Mouse (Mus musculus): Measurements from ENCODE around the gene Hist1h2bb. TPM values are rescaled to one million over a fixed set of nuclear protein-coding genes. Genes with fewer than 3 reads are reported as not detected.
"Not testable (repeated sequence)": the region's sequence is repeated elsewhere in the genome, so short reads cannot be mapped to it uniquely, and the experiment has no call there.

The Hist1h2bb gene
- polyA plus RNA-seq, 1 experiment from 2014 or later = 4.1 TPM

GRCm38 (mm10) chr13:23753314-23754078, 7.0 kb downstream of the Hist1h2bb start:
- no peak overlapping the region for H3K9ac ChIP-seq
- WGBS = 37% methylated on average over 4 of the region's 4 CpGs
- peak overlapping the region; percentile 39 for H3K4me3 ChIP-seq
- ATAC-seq (ENCODE audit: borderline replicate concordance, extremely low read depth, low FRiP score, low TSS enrichment) = no peak
- peak overlapping the region; percentile 87 for H3K27ac ChIP-seq
- peak overlapping the region; percentile 52 for H3K4me2 ChIP-seq
- no peaks in the 10 kb centered on the region for H3K27me3 ChIP-seq
- H3K36me3 ChIP-seq = no peaks in the 10 kb centered on the region
- H3K9me3 ChIP-seq = no peaks in the 10 kb centered on the region
- H3K4me1 ChIP-seq = peaks cover 20% of the 10 kb centered on the region

DNA sequence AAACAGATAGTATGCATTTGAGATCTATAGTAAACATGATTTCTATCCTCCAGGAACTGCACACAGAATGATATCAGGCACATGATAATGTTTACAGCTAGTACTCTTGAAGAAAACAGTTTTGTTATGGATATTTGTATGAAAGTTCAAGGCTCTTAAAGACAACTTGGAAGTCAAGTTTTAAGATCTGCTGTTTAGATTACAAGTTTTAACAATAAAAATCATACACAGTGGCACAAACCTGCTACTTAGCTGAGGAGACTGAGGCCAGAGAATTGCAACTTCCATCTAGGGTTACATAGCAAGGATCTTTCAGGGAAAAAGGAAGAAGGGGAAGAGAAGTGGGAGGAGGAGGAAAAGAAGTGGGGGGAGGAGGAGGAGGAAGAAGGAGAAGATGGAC, 8.5 kb downstream of the Hist1h2bb start:
- Histone ChIP-seq H3K9ac (no peak overlapping the region), H3K36me3 (no peaks in the 10 kb centered on the region), H3K4me1 (peaks cover 25% of the 10 kb centered on the region), H3K9me3 (no peaks in the 10 kb centered on the region), H3K27me3 (no peaks in the 10 kb centered on the region), H3K4me3 (no peak overlapping the region), H3K27ac (0 out of 2 replicates have a peak overlapping the region, but pooled peaks have one; percentile 1), H3K4me2 (no peak overlapping the region)
- no peak for ATAC-seq (ENCODE audit: borderline replicate concordance, extremely low read depth, low FRiP score, low TSS enrichment)

- peak within 1 kb of the TSS; percentile 66 for H3K4me2 ChIP-seq
- H3K9ac ChIP-seq = peak within 1 kb of the TSS; percentile 59
- peak within 1 kb of the TSS; percentile 42 for H3K4me3 ChIP-seq
- H3K27me3 ChIP-seq = no peaks in the 10 kb centered on the region
- peak; percentile 71; the same call in 1 of the 2 replicates for ATAC-seq (ENCODE audit: borderline replicate concordance, extremely low read depth, low FRiP score, low TSS enrichment)
- under 1% methylated on average over 19 of the region's 22 CpGs for WGBS
- no peaks in the 10 kb centered on the region for H3K36me3 ChIP-seq
- H3K4me1 ChIP-seq = peaks cover 29% of the 10 kb centered on the region
- no peaks in the 10 kb centered on the region for H3K9me3 ChIP-seq
- H3K27ac ChIP-seq = peak within 1 kb of the TSS; percentile 95
Observed at GRCm38 (mm10) chr13:23756790-23757189, 10.3 kb downstream of the Hist1h2bb start, which contains the start of gene Hist1h4b. TSS of gene Hist1h4b (plus strand) at chr13:23757013.

GRCm38 (mm10) chr13:23757211-23757773, 10.8 kb downstream of the Hist1h2bb start:
- H3K4me3 ChIP-seq = peak overlapping the region; percentile 42
- peak overlapping the region; percentile 95 for H3K27ac ChIP-seq
- H3K9ac ChIP-seq = peak overlapping the region; percentile 59
- under 1% methylated on average over 18 of the region's 23 CpGs for WGBS
- H3K4me2 ChIP-seq = peak overlapping the region; percentile 66
- H3K4me1 ChIP-seq = peaks cover 29% of the 10 kb centered on the region
- no peaks in the 10 kb centered on the region for H3K9me3 ChIP-seq
- no peaks in the 10 kb centered on the region for H3K36me3 ChIP-seq
- no peak for ATAC-seq (ENCODE audit: borderline replicate concordance, extremely low read depth, low FRiP score, low TSS enrichment)
- H3K27me3 ChIP-seq = no peaks in the 10 kb centered on the region

DNA sequence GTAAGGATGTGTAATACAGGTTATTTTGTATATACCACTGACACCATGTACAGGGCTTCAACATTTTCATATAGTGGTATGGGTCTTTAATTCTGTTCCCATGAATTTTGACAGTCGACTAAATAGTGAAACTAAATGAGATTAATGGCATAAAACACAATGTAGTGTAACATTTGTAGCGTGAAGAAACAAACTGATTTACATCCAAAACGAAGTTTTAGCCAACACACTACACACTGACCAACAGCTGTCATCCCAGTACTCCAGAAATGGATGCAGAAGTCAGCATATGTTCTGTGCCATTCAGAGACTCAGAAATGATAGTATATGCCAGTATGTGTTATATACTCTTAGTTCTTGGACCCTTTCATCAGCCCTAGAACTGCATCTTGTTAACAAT, 11.4 kb downstream of the Hist1h2bb start:
- H3K27me3 ChIP-seq = no peaks in the 10 kb centered on the region
- H3K4me2 ChIP-seq = peak overlapping the region; percentile 66
- peak overlapping the region; percentile 50 for H3K27ac ChIP-seq
- 44% methylated on average over 3 of the region's 3 CpGs for WGBS
- no peak overlapping the region for H3K9ac ChIP-seq
- H3K4me1 ChIP-seq = peaks cover 28% of the 10 kb centered on the region
- H3K4me3 ChIP-seq = no peak overlapping the region
- H3K36me3 ChIP-seq = no peaks in the 10 kb centered on the region
- ATAC-seq (ENCODE audit: borderline replicate concordance, extremely low read depth, low FRiP score, low TSS enrichment) = no peak
- no peaks in the 10 kb centered on the region for H3K9me3 ChIP-seq

- Histone ChIP-seq H3K27me3 (no peaks in the 10 kb centered on the region), H3K4me1 (peaks cover 26% of the 10 kb centered on the region), H3K36me3 (no peaks in the 10 kb centered on the region), H3K9ac (no peak overlapping the region; the same call in 1 of the 2 replicates), H3K4me3 (no peak overlapping the region), H3K9me3 (no peaks in the 10 kb centered on the region), H3K27ac (peak overlapping the region; percentile 97), H3K4me2 (no peak overlapping the region)
- WGBS = 78% methylated on average over 3 of the region's 3 CpGs
- no peak for ATAC-seq (ENCODE audit: borderline replicate concordance, extremely low read depth, low FRiP score, low TSS enrichment)
Observed at GRCm38 (mm10) chr13:23759251-23759771, 12.8 kb downstream of the Hist1h2bb start.

DNA sequence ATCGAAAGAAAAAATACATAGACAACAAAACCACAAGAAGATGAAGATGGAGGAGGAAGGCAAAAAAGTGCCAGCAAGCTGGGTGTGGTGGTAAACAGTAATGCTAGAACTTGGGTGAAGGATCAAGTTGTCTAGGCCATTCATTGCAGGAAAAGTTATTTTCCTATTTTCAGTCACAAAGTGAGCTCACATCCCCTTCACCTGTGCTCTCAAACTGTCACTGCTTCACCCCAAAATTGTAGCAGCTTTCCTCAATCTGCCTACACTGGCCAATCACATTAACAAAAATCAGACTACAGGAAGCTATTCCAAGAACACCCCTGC, 13.3 kb downstream of the Hist1h2bb start:
- Histone ChIP-seq H3K9ac (peak overlapping the region; percentile 41), H3K27ac (peak overlapping the region; percentile 97), H3K4me2 (peak overlapping the region; percentile 62), H3K36me3 (no peaks in the 10 kb centered on the region), H3K4me1 (peaks cover 31% of the 10 kb centered on the region), H3K4me3 (peak overlapping the region; percentile 44), H3K27me3 (no peaks in the 10 kb centered on the region), H3K9me3 (no peaks in the 10 kb centered on the region)
- 55% methylated on average over 1 of the region's 1 CpGs for WGBS
- no peak for ATAC-seq (ENCODE audit: borderline replicate concordance, extremely low read depth, low FRiP score, low TSS enrichment)

- no peak for ATAC-seq (ENCODE audit: borderline replicate concordance, extremely low read depth, low FRiP score, low TSS enrichment)
- Histone ChIP-seq H3K4me2 (peak overlapping the region; percentile 62), H3K4me1 (peaks cover 33% of the 10 kb centered on the region), H3K27me3 (no peaks in the 10 kb centered on the region), H3K36me3 (no peaks in the 10 kb centered on the region), H3K9me3 (no peaks in the 10 kb centered on the region), H3K27ac (peak overlapping the region; percentile 97), H3K4me3 (peak overlapping the region; percentile 44), H3K9ac (peak overlapping the region; percentile 41)
- WGBS = 1% methylated on average over 22 of the region's 27 CpGs
Observed at GRCm38 (mm10) chr13:23760240-23760971, 13.9 kb downstream of the Hist1h2bb start.

GRCm38 (mm10) chr13:23760972-23761864, 14.7 kb downstream of the Hist1h2bb start, which contains the start of gene Hist1h4a:
TSS of gene Hist1h4a (minus strand) at chr13:23761230.
- Histone ChIP-seq H3K27me3 (no peaks in the 10 kb centered on the region), H3K9ac (peak within 1 kb of the TSS; percentile 56), H3K4me2 (peak within 1 kb of the TSS; percentile 62), H3K4me1 (peaks cover 33% of the 10 kb centered on the region), H3K27ac (peak within 1 kb of the TSS; percentile 97), H3K36me3 (no peaks in the 10 kb centered on the region), H3K9me3 (no peaks in the 10 kb centered on the region), H3K4me3 (peak within 1 kb of the TSS; percentile 44)
- under 1% methylated on average over 67 of the region's 72 CpGs for WGBS
- ATAC-seq (ENCODE audit: borderline replicate concordance, extremely low read depth, low FRiP score, low TSS enrichment) = peak; percentile 76

DNA sequence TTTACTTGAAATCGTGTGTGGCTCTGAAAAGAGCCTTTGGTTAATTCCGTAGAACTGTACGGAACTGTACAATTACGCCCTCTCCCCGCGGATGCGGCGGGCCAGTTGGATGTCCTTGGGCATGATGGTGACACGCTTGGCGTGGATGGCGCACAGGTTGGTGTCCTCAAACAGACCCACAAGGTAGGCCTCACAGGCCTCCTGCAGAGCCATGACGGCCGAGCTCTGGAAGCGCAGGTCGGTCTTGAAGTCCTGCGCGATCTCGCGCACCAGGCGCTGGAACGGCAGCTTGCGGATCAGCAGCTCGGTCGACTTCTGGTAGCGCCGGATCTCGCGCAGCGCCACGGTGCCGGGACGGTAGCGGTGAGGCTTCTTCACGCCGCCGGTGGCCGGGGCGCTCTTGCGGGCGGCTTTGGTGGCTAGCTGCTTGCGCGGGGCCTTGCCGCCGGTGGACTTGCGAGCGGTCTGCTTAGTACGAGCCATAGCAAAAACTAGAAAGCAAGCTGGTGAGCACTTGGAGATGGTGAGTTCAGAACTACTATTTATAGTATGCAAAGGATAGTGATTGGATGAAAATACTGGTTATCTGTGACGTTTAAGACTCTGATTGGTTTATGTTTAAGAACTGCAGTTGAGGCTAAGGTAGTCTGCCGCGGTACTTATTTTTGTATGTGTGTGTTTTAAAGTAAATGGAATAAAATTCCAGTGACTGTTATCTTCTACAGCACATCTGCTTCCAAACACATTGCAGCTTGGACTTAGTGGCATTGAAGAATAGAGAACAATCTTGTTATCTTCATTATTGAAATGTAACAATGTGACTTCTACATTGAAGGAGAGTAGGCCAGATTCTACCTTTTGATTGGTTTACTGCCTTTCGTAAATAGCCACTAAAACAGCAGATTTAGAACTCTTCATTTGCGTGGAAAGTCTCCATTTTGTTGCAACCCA, 15.6 kb downstream of the Hist1h2bb start, which contains the start of gene Hist1h3a:
Gene Hist1h3a (minus strand): TSS at position 516 of the 951 bp plus-strand sequence.
- peak within 1 kb of the TSS; percentile 44 for H3K4me3 ChIP-seq
- peak within 1 kb of the TSS; percentile 62 for H3K4me2 ChIP-seq
- not testable (repeated sequence) for H3K9me3 ChIP-seq, H3K36me3 ChIP-seq, H3K27me3 ChIP-seq
- ATAC-seq (ENCODE audit: borderline replicate concordance, extremely low read depth, low FRiP score, low TSS enrichment) = peak; percentile 68
- H3K9ac ChIP-seq = peak within 1 kb of the TSS; percentile 56
- under 1% methylated on average over 28 of the region's 52 CpGs for WGBS
- H3K4me1 ChIP-seq = peaks cover 33% of the 10 kb centered on the region
- H3K27ac ChIP-seq = peak within 1 kb of the TSS; percentile 97
